Mouse (Mus musculus) adrenal gland, postnatal 4 days (tissue): Measurements from ENCODE around the gene Sec61a2. TPM values are rescaled to one million over a fixed set of nuclear protein-coding genes. Genes with fewer than 3 reads are reported as not detected.

Experiments used
- DNase-seq, 2 experiments: peaks; one replicate each; pipeline ENCODE4 v3.0.0; 2021 to 2022; ENCODE audit warnings: low spot score in 2 of 2, mixed read lengths in 2 of 2
- total RNA-seq, 2 experiments: library from RNA; stranded (reverse); gene quantifications; 2 replicates each; pipeline ENCODE4 v1.2.3; 2021

Gene Sec61a2
- total RNA-seq, 2 experiments from 2014 or later: 72.0 to 75.8 TPM

DNA sequence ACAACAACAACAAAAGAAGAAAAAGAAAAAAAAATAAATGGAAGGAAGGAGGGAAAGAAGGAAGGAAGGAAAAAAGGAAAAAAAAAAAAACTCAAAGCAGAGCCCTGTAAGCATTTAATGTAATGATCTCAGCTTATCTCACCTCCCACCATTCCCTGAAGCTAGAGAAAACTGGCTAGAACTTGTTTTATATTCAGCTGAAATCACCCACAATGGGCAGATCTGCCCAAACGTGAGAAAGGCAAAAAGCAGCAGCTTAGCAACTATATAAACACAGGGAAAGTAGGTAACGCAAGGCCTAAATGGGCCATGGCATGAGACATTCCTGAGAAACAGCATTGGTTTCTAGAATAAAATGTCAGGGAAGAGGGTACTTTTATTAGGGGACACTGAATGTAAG is 5.8 kb downstream of the Sec61a2 start:
- no peak for DNase-seq

DNA sequence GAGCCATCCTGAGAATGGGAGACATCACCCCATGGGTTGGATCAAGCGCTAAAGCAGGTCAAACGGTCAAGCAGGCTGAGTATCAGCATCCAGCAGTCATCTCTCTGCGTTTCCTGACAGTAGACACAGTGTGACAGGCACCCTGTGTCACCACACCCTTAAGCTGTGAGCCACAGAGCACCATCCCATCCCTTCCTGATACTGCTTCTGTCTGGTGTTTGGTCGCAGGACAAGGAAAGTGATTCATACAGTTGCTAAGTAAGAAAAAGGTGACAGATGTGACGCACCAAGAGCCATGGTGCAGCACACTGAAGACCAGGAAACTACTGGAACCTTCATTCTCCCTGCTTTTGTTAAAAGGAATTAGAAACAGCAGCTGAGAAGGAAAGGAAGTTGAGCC is 6.4 kb downstream of the Sec61a2 start:
- no peak for DNase-seq

DNA sequence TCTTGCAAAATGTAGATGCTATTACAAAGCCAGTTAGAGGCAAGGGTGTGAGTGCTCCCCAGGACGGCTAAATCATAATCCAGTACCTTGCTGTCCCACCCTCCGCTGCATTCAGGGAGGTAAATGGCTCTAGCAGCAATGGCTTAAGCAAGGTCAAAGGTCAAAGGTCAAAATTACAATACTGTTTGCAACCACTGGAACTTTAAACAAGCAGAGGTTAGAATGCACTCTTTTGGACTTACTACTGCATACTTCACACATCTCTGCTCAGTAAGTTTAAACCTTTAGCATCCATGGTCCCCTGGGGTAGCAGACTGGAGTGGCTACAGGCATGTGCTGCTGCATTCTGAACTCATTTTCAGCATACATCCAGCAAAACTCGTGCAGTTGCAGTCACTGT is 17.8 kb downstream of the Sec61a2 start:
- DNase-seq: no peak

DNA sequence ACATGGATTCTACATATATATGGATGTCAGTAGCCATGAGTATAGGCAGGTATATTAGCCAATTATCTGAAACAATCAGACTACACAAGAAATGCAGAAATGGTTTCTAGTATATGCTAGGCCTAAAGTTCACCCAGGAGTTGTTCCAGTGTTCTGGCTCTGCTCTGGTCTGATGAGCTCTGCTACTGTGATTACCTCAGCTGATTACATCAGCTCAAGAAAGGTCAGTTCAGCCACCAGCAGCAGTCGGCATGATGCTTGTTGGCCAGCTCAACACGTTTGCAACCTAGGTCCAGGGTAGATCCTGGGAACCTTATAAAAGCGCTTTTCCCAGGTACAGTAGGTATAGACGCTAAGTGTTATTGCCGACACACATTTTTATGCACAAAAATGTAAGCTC is 25.5 kb downstream of the Sec61a2 start:
- DNase-seq: no peak

DNA sequence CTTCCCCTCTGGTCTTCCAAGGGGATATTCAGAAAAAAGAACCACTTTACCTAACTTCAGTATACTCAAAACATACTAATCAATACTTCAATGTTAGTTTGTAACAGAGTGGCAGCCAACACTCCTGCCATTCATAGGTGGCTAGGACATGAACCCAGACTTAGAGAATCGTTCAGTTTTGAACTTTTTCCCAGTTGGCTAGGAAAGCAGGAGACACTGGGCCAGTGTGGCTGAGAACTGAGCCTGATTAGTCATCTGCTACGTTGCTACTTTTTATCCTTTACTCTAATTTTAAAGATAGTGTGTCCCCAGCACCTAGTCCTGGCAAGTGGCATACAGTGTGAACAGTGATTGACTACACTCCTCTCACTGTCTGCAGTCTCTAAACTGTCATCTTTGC is 27.6 kb downstream of the Sec61a2 start:
- DNase-seq: no peak

DNA sequence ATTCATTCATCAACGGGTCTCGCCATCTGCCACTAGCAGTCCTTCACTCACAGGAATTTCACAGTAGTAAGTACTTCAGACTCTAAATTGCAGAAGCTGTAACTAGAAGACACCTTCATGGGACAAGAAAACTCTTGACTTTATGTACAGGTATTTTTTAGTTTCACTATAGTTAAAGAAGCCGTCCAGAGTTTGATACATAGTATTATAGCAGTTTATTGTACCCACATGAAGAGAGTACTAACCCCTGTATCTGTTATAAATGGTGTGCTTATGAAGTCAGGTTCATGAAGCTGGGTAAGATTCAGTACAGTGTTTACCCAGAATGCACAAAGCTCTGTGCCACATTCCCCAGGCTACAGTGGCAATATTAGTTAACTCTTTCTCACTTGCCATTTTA is 32.4 kb downstream of the Sec61a2 start, which contains the start of gene Gm13199:
Gene Gm13199, minus strand, starts transcription at position 101 of the 400 bp plus-strand sequence.
- no peak for DNase-seq

DNA sequence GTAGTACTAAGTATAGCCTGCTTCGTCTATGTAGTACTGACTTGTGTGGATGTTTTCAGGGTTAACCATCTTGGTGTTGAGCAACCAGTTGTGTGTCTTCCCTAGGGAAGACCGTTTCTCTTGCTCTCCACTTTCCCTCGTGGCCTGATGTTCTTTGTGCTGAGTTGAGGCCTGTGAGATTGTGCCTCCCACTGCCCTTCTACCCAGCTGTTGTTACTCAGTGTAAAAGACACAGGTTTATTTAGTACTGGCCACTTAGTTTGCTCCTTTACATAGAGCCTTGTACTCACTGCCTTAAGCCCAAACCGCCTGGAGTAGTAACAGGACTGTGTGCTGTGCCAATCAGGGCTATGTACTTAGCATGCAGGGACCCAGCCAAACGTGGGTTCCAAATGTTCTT is 43.4 kb downstream of the Sec61a2 start:
- no peak for DNase-seq

DNA sequence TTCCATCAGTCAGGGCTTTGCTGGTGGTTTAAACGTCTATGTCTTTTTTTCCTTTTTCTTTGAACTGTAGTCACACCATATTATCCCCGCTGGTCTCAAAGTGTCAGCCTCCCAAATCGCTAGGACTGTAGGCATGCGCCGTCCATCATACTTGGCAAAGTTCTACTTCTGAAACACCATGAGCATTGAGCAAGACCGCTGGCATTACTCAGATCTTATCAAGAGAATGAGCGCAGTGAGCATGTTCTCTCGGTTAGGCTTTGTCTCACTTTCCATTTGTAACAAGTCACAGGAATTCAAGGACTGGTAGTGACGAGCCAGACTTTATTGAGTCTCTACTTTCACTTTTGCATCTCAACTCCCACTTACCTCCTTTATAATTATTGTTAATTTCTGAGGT is 44.1 kb downstream of the Sec61a2 start:
- DNase-seq: no peak

DNA sequence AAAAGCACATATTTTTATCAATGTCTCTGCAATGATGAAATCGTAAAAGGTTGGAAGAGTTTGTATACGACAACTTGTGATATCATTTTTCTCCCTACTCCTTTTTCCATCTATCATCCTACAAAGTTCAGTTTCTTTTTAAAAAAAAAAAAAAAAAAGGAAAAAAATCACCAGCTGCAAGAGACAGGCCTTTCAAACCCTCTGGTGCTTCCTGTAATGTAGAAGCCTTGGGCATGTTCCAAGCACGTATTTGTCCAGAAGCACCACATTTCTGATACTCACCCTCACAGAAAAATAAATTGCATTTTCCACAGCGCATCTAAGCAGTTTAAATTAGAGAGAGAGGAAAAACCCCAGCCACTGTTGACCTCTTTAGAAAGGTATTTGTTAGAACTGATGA is 49.4 kb downstream of the Sec61a2 start:
- no peak for DNase-seq

DNA sequence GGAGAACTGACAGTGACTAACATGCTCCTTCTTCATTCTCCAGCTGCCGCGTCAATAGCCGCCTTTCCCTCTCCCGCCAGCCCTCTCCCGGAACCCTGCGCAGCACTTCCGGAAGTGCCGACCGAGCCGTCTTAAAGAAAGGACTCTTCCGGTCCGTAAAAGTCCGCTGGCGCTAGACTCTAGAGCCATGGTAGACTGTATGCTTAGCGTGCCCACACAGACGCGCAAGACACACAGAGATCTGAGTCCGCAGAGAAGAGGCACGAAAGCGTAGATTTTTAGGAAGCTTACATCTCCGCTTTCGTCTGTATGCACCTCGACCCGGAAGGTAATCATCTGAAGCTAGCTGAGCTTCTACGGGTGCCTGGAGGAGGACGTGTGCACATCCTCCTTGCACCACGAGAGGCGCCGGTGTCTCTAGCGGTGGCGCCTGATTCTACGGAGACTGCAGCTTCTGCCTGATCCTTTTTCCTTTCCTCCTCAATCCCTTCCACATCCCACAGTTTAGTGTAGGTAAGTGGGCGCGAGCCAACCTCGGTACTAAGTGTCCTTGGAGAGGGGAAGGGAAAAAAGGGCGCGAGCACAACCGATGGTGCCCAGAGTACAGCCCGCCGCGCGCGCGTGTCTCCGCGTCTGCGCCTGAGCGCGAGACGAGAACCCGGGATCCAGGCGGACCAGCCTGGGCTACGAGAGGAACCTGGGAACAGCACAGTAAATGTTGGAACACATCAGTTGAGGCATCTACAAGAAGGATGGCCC is 50.2 kb downstream of the Sec61a2 start, which contains the start of the genes Nudt5 and Cdc123:
Gene Nudt5, plus strand, starts transcription at position 147 of the 759 bp plus-strand sequence.
Gene Cdc123, minus strand, starts transcription at position 292 of the 759 bp plus-strand sequence.
- DNase-seq: peak; percentile 38 to 77

DNA sequence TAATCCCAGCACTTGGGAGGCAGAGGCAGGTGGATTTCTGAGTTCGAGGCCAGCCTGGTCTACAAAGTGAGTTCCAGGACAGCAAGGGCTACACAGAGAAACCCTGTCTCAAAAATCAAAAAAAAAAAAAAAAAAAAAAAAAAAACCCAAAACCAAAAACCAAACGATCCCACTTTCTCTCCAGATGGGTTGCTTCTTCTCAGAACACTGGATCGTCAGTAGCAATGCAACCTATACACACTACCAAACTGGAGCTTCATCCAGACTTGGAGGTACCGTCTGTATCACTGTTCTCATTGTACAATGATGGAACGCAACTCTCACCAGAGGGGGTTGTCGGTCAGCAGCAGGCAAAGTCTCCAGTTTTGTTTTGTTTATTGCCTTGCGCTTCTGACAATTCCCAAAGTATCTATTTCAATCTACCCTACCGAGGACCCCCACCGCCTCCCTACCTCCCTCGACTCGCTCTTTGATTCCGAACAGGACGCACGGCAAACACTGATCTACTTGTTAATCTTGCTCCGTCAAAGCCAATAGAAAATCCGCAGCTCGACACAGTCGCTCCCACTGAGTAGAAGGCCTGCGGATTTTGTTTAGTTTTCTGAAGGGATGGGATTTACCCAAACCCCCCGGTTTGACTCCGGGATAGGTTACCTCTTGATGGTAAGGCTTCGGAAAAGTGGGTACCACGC is 50.9 kb downstream of the Sec61a2 start:
- DNase-seq: peak in 1 of 2 experiments; percentile 21

DNA sequence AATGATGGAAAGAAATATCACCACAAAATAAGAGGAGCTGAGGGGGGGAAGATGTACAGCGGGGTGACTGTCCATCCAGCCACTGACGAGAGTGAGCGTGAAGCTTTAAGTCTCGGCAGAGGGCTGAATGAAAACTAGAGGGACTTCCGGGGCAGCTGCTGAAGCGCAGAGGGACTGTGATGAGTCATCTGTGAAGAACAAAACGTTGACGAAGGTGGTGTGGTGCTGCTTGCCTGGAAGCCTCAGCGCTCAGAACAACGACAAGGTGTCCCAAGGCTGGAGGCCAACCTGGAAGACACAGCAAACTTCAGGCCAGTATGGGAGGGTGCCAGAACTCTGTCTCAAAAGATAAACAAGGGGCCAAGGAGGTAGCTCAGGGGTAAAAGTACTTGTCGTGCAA is 54.4 kb downstream of the Sec61a2 start:
- no peak for DNase-seq

DNA sequence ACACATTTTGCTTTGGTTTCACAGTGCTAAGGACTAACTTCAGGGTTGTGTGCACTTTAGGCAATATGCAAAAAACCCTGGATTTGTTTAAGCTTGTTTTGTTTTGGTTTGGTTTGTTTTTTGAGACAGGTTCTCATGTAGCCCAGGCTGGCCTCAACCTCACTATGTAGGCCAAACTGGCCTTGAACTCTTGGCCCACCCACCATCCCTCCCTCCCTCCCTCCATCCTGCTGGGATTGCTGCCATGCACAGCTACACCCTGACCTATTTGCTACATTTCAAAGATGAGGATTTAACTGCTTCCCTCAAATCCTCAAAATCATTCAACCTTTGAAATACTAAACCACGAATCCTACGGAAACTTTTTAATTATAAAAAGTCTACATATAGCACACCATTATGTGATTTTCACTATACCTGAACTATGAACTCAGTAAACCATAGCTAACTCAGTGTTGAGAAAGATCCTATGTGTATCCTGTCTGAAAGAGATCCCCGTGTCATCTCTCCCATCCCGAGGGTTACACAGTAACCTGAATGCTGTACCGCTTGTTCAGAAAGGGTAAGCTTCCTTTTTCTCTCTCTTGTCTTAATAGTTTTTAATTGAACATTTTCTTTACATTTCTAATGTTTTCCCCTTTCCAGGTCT is 69.8 kb downstream of the Sec61a2 start:
- no peak for DNase-seq

DNA sequence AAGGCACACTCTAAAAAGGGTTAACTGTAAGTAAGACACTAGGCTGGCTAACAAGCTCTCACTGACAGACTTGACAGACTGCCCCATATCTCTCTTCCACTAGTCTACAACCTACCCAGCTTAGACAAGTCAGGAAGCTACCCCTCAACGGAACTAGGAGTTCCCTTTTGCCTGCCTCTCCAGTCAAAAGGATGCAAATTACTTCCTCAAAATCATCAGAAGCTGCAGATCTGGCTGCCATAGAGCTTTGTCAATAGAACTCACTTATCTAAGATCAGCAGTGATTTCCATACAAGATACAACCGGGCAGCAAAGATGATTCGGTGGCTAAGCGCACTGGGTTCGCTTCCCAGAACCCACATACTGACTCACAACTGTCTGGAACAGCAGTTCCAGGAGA is 70.5 kb downstream of the Sec61a2 start:
- no peak for DNase-seq

DNA sequence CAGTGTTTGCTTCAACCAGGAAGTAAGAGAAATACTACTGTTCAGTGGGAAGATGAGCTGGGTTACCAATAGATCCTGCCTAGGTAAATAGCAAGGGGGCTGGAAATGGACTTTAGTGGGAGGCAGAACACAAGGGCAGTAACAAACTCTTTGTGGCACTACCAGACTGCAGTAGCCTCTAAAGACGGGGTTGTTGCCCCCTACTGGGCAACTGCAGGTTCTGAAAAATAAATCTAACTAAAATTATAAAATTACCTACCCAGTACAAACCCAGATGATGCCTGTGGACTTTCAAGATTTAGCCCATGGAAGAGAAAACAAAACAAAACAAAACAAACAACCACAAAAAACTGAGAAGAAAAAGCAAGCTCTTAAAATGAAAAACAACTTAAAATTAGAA is 71.0 kb downstream of the Sec61a2 start:
- DNase-seq: no peak

DNA sequence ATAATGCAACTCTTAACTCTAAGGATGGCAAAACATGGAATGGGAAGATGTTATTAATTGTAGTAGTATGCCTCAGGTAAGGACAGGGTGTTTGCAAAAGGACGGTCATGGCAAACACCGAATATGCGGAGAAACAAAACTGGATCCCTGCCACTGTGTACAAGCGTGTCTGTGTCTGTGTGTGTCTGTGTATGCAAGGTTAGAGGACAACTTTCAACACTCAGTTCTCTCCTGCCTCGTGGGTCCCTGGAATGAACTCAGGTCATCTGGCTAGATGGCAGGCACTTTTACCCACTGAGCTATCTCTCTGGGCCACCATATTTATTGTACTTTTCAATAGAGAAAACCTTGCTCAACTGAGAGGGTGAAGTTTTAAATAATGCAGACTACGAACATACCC is 72.8 kb downstream of the Sec61a2 start:
- no peak for DNase-seq

DNA sequence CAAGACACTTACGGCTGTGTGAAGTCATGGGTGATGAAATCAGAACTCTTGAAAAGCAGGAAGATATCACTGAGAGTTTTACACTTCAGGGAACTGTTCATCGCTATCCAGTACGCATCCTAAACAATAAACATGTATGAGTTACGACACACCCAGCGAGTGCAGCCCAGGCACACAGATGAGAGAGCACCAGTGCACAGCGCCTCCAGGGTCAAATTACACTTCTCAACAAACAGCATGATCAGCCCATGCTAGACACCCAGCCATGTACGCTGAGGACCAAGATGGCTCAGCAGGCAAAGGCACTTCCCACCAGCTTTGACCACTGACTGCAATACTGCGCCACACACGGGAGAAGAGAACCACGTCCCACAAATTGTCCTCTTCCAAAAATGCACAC is 74.0 kb downstream of the Sec61a2 start:
- no peak for DNase-seq

Other genes starting within 250 kb of the Sec61a2 start
- 10 to 100 TPM; 10.7 to 11.3 TPM for gene Camk1d, start 180.9 kb downstream of the Sec61a2 start, total RNA-seq
- gene Nudt5, start 50.4 kb downstream of the Sec61a2 start, total RNA-seq: 10 to 100 TPM; 35.9 to 40.3 TPM
- 100 to 1,000 TPM; 139 to 156 TPM for gene Cdc123, start 50.3 kb downstream of the Sec61a2 start, total RNA-seq
- 1 to 10 TPM in 1 of 2 experiments, under 1 TPM in 1; 0.96 to 2.2 TPM for gene Gm13199, start 32.5 kb downstream of the Sec61a2 start, total RNA-seq
- 10 to 100 TPM in 1 of 2 experiments, 1 to 10 TPM in 1; 9.2 to 11.3 TPM for gene Dhtkd1, start 47.4 kb upstream of the Sec61a2 start, total RNA-seq
- gene Upf2, start 56.0 kb upstream of the Sec61a2 start, total RNA-seq: 10 to 100 TPM; 26.4 to 26.5 TPM
- 10 to 100 TPM; 11.2 to 11.5 TPM for gene Proser2, start 234.8 kb upstream of the Sec61a2 start, total RNA-seq